Comparison of ENCODE assay signal across 9 mouse cellular contexts in the genomic region with DNA sequence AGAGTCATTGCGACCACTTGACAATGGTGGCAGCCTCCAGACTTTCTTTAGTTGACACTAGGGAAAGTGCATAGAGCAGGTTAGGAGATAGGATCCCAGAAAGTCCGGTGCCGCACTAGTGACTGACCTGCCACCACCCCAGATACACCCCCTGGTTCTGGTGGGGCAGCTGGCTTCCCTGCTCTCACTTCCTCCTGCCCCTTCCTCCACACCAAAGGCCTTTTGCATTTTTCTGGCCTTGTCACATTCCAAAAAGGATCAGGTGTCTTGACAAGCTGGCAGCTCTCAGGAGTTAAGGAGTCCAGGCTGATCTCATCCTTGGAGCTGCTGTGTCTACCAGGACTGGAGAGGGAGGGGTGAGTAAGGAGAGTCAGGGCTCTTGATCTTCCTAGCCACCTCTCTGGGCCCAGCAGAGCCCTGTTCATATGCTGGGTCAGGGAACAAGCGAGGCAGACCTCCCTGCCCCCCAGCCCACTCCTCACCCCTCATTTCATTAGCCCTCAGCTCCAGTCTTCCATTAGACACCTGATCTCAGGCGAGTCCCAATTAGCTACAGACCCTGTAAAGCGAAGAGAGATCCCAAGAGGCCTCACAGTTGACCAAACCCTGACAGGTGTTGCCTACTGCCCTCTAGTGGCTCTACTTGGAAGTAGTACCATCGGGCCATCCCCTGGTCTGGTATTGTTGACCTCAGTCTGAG. TPM values are rescaled to one million over a fixed set of nuclear protein-coding genes. Genes with fewer than 3 reads are reported as not detected.
DNase-seq lines count a peak whose midpoint lies in the region; ATAC-seq and TF ChIP-seq lines count a peak whose summit lies in the region.
"Had no signal": no experiment of that assay in that cellular context is flagged by ENCODE, and none has a peak within 500 bp of the region (broad histone marks: within the 10 kb centered on the region; RNA-seq: fewer than 3 reads in every experiment).

No protein-coding gene starts in this region.

- ATAC-seq in midbrain, embryonic 14.5 days (ENCODE audit: low FRiP score, low TSS enrichment), result peak; percentile 53; the same call in 1 of the 2 replicates

- no peaks in the 10 kb centered on the region for H3K4me1 ChIP-seq in thymus, adult 2 months (replicated peaks; ENCODE audit: control insufficient read depth, insufficient read depth, low read length)
- H3K4me1 ChIP-seq in forebrain, embryonic 10.5 days, result peaks cover 45% of the 10 kb centered on the region
- no peaks in the 10 kb centered on the region for H3K4me1 ChIP-seq in midbrain, embryonic 14.5 days (ENCODE audit: control insufficient read depth, insufficient read depth, low read length)

- no peak overlapping the region for H3K4me2 ChIP-seq in midbrain, embryonic 14.5 days (ENCODE audit: low read length)
- H3K4me2 ChIP-seq: stomach, embryonic 15.5 days had no signal

- no peak for TF ChIP-seq POLR2A in thymus, adult 2 months (IDR thresholded peaks at IDR 0.05; ENCODE audit: control insufficient read depth, extremely low read depth, insufficient read depth, low read length, poor library complexity)

- no peaks in the 10 kb centered on the region for H3K36me3 ChIP-seq in thymus, adult 2 months (ENCODE audit: control insufficient read depth, insufficient read depth, low read length)
- peaks cover 89% of the 10 kb centered on the region for H3K36me3 ChIP-seq in forebrain, embryonic 10.5 days (replicated peaks)
- peaks cover 60% of the 10 kb centered on the region for H3K36me3 ChIP-seq in midbrain, embryonic 14.5 days (ENCODE audit: control insufficient read depth, insufficient read depth, low read length)
- H3K36me3 ChIP-seq in splenic B cell, adult 2 months (ENCODE audit: control insufficient read depth, insufficient read depth, low read length, poor library complexity, severe bottlenecking), result peaks cover 20% of the 10 kb centered on the region
- H3K36me3 ChIP-seq: stomach, embryonic 15.5 days had no signal

- peak; percentile 53 for DNase-seq in thymus, adult 2 months
- no peak for DNase-seq in thymus, adult 18-20 months
- peak; percentile 63 for DNase-seq in c-Kit-positive CD71-negative TER-119-negative erythroid progenitor cells, embryonic 14.5 days (ENCODE audit: low read depth)
- DNase-seq in forebrain, embryonic 10.5 days (ENCODE audit: extremely low spot score, low spot score), result peak; percentile 81
- DNase-seq in heart, postnatal 4 days, result peak; percentile 82
- DNase-seq in left cerebral cortex, postnatal 4 days, result peak; percentile 66
- DNase-seq in midbrain, embryonic 14.5 days, result peak; percentile 89
- DNase-seq in splenic B cell, adult 2 months (ENCODE audit: low read depth, low spot score), result peak; percentile 87

- no peak overlapping the region for H3K9ac ChIP-seq in midbrain, embryonic 14.5 days (replicated peaks; ENCODE audit: low read length)
- H3K9ac ChIP-seq: stomach, embryonic 15.5 days had no signal

- no peak overlapping the region for H3K4me3 ChIP-seq in thymus, adult 2 months (ENCODE audit: control insufficient read depth, insufficient read depth, low read length)
- H3K4me3 ChIP-seq in forebrain, embryonic 10.5 days, result no peak overlapping the region
- H3K4me3 ChIP-seq in midbrain, embryonic 14.5 days (replicated peaks; ENCODE audit: low read depth, low read length), result no peak overlapping the region
- H3K4me3 ChIP-seq: stomach, embryonic 15.5 days had no signal

- no peaks in the 10 kb centered on the region for H3K9me3 ChIP-seq in forebrain, embryonic 10.5 days
- H3K9me3 ChIP-seq in midbrain, embryonic 14.5 days (ENCODE audit: control insufficient read depth, low read length), result no peaks in the 10 kb centered on the region
- H3K9me3 ChIP-seq: stomach, embryonic 15.5 days had no signal

- 64% methylated on average over 7 of the region's 7 CpGs for WGBS in thymus, adult 2 months
- WGBS in forebrain, embryonic 10.5 days, result 46% methylated on average over 7 of the region's 7 CpGs
- WGBS in midbrain, embryonic 14.5 days, result 44% methylated on average over 7 of the region's 7 CpGs

- H3K27ac ChIP-seq in thymus, adult 2 months (ENCODE audit: control insufficient read depth, insufficient read depth, low read length), result no peak overlapping the region
- H3K27ac ChIP-seq in forebrain, embryonic 10.5 days, result peak overlapping the region; percentile 70
- H3K27ac ChIP-seq in midbrain, embryonic 14.5 days (replicated peaks; ENCODE audit: low read depth, low read length), result 0 out of 2 replicates have a peak overlapping the region, but pooled peaks have one; percentile 21
- H3K27ac ChIP-seq: stomach, embryonic 15.5 days had no signal

- TF ChIP-seq CTCF in thymus, adult 2 months (IDR thresholded peaks at IDR 0.05; ENCODE audit: borderline replicate concordance, control insufficient read depth, extremely low read depth, insufficient read depth, low read length, poor library complexity), result no peak

- no peaks in the 10 kb centered on the region for H3K27me3 ChIP-seq in thymus, adult 2 months (ENCODE audit: control insufficient read depth, insufficient read depth, low read length)
- no peaks in the 10 kb centered on the region for H3K27me3 ChIP-seq in forebrain, embryonic 10.5 days (ENCODE audit: poor library complexity, severe bottlenecking)
- H3K27me3 ChIP-seq in midbrain, embryonic 14.5 days (ENCODE audit: control insufficient read depth, insufficient read depth, low read length), result no peaks in the 10 kb centered on the region
- no peaks in the 10 kb centered on the region for H3K27me3 ChIP-seq in splenic B cell, adult 2 months (ENCODE audit: control insufficient read depth, insufficient read depth, low read length, poor library complexity, severe bottlenecking)
- H3K27me3 ChIP-seq: stomach, embryonic 15.5 days had no signal

- intact Hi-C loops in left cerebral cortex, postnatal 4 days (cut with DNase I), result loop anchor here (5.0 kb wide), 1 partner anchor 45 kb away; no protein-coding TSS in a partner anchor

RNA-seq across cellular contexts. Expression of gene Pik3c2b, which starts 41.9 kb away (rescaled TPM):
- 9.5 and 12.1 TPM in 2 replicates for polyA plus RNA-seq in thymus, adult 2 months (2012; rRNA removed)
- polyA plus RNA-seq in forebrain, embryonic 10.5 days (2016; fragmentation: Nextera tagmentation; extraction: Ambion mirVana), result 13.6 and 13.7 TPM in 2 replicates
- total RNA-seq in heart, postnatal 4 days (2021), result 10 to 100 TPM; 29.8 to 30.8 TPM
- total RNA-seq in left cerebral cortex, postnatal 4 days (2021), result 10 to 100 TPM; 52.0 to 56.3 TPM
- 14.3 and 17.0 TPM in 2 replicates for polyA plus RNA-seq in midbrain, embryonic 14.5 days (2014; fragmentation: Nextera tagmentation; extraction: Ambion mirVana)

RNA-seq across cellular contexts. Expression of gene Ppp1r15b, which starts 43.6 kb away (rescaled TPM):
- polyA plus RNA-seq in thymus, adult 2 months (2012; rRNA removed), result 45.8 and 55.0 TPM in 2 replicates
- polyA plus RNA-seq in forebrain, embryonic 10.5 days (2016; fragmentation: Nextera tagmentation; extraction: Ambion mirVana), result 59.1 and 59.3 TPM in 2 replicates
- total RNA-seq in heart, postnatal 4 days (2021), result 10 to 100 TPM; 41.6 to 44.4 TPM
- total RNA-seq in left cerebral cortex, postnatal 4 days (2021), result 10 to 100 TPM; 44.0 to 45.4 TPM
- polyA plus RNA-seq in midbrain, embryonic 14.5 days (2014; fragmentation: Nextera tagmentation; extraction: Ambion mirVana), result 18.1 and 36.2 TPM in 2 replicates

RNA-seq across cellular contexts. Expression of gene Mdm4, which starts 57.0 kb away (rescaled TPM):
- 127 and 147 TPM in 2 replicates for polyA plus RNA-seq in thymus, adult 2 months (2012; rRNA removed)
- 38.5 and 38.8 TPM in 2 replicates for polyA plus RNA-seq in forebrain, embryonic 10.5 days (2016; fragmentation: Nextera tagmentation; extraction: Ambion mirVana)
- 10 to 100 TPM; 55.1 to 59.8 TPM for total RNA-seq in heart, postnatal 4 days (2021)
- total RNA-seq in left cerebral cortex, postnatal 4 days (2021), result 100 to 1,000 TPM; 103 to 109 TPM
- polyA plus RNA-seq in midbrain, embryonic 14.5 days (2014; fragmentation: Nextera tagmentation; extraction: Ambion mirVana), result 52.5 and 53.5 TPM in 2 replicates

Comparison
In these comparisons a context has a peak if more than half of its experiments do, and no peak if none do; other contexts are left out.
1. DNase-seq: peak in thymus, adult 2 months (single experiment), c-Kit-positive CD71-negative TER-119-negative erythroid progenitor cells, embryonic 14.5 days (single experiment), forebrain, embryonic 10.5 days (single experiment), heart, postnatal 4 days (single experiment), left cerebral cortex, postnatal 4 days (single experiment), midbrain, embryonic 14.5 days (single experiment) and splenic B cell, adult 2 months (single experiment); none in thymus, adult 18-20 months (0 of 2).